Mouse (Mus musculus): Measurements from ENCODE around the gene Tom1l1.

GRCm38 (mm10) chr11:90675479-90676110 lies 12.6 kb downstream of the Tom1l1 start:
- TF ChIP-seq CTCF (IDR thresholded peaks at IDR 0.05) (no peak), EP300 (IDR thresholded peaks at IDR 0.05) (no peak)
